Mouse (Mus musculus) kidney, postnatal 25 days (tissue): ENCODE results near the gene Akna.
A peak's percentile ranks its signal among the peaks of the same experiment; 100 is the strongest.

Source experiments
- DNase-seq, 2 experiments: peaks; one replicate each; pipeline ENCODE4 v3.0.0; 2021; ENCODE audit warnings: mixed read lengths in 2 of 2

Gene Akna

DNA sequence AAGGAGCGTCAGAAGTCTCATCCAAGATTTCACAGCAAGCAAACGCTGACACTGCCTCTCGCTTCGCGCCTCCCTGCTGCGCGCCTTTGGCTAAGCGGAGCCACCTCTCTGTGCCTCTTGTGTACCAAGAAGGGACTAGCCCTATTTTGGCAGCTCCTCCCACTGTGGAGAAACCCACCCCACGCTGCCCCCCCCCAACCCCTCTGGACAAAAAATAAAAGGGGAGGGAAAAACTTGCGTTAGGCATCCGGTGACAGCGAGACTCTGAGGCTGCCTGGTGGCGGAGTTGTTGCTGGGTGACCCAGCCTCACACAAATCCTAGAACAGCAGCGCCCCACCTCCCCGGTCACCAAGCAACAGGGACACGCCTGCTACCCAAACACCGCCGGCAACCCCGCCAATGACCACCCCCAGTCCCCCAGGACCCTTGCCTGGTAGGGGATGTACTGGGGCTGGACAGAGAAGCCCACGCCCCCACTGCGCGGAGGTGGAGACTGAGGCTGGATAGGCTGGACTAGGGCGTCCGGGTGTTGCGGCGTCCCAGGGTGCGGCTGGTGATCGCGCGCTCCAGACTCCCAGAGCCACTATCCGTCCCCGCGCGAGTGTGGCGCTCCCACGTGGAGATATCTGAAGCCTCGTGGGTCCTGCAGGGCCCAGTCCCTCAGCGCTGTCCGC is 6.9 kb upstream of the Akna start:
- DNase-seq, result peak; percentile 37 to 58

DNA sequence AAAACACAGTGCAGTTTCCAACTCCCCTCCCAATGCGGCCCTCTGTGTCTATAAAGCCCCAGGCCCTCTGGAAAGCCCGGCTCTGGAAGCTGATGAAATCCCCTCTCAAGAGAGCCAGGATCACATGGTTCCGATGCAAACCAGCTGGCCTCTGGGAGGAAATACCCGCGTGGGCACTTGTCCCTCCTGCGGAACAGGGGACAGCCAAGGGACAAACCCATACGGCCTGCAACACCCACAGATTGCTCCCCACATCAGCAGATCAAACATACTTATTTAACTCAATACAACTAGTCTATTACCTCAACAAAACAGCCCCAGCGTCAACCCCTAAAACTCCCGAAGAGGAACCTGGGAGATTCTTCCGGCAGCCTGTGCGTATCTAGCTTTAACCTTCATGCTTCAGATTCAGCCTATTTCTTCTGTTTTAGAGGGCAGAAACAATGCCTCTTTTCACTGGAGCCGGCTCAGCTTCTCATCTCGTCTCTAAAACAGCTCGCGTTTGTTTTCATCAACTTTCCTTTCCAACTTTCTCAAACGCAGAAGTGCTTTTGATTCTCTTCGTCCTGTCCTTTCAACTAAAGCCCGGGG is 6.3 kb upstream of the Akna start:
- no peak for DNase-seq

DNA sequence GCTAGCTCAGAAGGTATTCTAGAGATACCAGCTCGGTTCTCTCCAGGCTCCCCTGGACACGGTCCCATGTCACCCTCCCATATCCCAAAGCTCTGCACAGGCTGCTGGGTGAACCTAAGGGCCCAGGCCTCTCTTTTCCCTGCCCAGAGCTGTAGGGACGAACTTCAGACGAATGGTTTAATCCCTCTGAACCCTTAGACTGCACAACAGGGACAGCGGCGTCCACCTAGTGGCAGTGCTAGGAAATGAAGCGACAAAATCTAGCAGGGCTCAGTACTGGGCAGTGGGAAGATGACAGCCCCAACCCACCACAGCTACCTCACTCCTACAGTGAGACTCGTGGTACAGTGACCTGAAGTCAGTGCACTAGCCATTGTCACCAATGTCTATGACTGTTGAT is 5.5 kb upstream of the Akna start:
- peak; percentile 52 to 59 for DNase-seq

DNA sequence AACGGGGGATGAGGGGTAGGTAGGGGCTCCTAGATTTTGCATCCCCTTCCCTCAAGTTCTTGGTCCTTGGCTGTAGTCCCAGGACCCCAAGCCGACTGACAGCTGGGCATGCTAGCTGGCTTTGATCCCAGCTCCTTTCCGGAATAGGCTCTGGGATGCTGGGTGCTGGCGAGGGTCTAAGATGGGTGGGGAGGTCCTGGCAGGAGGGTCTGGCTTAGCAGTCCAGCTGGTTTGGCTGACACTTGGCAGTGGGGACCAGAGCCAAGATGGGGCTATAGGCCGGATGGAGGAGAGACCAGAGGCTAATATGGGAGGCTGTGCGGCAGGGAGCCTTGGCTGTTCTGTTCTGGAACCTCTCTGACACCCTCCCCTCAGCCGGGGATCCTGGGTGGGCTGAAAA is 5.1 kb upstream of the Akna start:
- DNase-seq, result no peak

DNA sequence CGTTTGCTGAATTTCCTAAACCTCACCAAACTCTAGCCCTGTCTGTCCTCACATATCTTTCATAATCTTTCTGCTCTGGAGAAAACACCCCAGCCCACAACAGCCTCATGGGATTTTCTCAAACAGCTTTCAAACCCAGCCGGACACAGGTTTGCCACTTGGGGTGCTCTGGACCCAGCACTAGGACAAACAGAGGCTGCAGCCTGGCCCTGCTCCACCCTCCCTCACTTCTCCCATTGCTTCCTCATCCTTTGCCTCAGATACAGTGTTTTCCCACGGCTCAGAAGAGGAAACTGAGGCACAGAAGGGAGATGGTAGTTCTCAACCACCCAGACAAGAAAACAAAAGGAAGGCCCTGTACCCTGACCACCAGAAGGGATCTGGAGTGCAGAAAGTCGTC is 2.5 kb upstream of the Akna start:
- no peak for DNase-seq

DNA sequence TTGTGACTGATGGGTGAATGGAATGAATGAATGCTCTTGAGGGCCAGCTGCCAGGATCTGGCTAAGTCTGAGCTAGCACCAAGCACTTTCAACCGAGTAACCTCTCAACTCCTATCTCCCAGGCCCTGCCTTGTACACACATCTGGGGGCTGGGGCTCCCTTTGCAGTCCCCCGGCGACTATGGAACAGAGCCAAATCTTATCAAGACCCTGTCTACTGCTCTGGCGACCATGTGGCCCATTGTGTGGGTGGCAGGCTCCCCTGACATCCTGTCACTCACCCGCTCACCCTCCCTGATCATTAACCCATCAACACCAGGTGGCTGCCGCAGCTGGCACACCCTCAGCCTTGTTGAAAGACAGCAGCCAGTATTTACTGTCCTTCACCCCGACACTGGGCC is 1.9 kb upstream of the Akna start:
- no peak for DNase-seq

DNA sequence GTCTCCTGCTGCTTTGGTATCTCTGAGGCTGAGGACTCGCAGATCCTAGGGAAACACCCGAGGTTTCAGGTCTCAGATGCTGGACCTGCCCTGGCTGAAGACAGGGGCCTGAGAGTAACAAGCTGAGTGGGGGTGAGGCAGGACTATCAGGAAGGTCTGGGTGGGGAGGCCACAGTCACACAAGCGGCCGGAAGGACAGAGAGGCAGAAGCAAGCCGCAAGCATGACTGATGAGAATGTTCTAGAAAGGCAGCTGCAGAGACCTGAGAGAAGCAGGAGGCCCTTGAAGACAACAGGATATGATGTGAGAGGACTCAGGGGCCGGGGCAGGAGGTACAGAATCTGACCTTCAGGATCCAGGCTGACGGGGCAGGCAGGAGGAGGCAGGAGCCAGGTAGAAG is 1.1 kb upstream of the Akna start:
- no peak for DNase-seq

DNA sequence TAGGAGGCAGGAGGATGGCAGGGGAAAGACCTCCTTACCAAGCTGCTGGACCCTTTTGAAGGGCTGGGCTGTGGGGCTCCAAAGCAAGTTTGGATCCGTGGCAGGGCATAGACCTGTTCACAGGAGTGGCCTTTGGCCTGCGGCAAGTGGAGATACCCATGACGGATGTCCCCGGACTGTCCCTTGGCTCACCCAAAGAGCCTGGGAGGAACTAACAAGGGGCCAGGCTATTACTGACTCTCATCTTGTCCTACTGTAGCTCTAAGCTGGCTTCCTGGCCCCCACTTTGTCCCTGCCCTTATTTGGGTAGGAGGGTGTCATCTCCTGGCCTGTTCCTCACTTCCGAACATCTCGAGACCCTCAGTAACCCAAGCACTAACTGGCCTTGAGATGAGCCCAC is 596 bp downstream of the Akna start:
- peak; percentile 23 to 67 for DNase-seq

DNA sequence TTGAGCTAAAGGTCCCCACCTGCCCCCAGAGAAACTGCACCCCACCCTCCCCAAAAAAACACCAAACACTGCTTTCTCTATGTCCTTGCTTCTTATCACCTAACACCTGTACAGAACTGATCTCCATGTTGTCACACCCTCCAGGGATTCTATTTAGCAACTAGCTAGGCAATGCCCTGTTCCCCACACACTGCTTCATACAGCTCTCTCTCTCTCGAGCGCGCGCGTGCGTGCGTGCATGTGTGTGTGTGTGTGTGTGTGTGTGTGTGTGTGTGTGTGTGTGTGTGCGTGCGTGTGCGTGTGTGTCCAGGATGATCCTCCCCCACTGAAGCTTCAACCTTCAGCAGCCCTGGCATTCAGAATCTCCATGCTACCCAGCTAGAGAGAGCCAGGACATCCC is 1.1 kb downstream of the Akna start:
- no peak for DNase-seq

DNA sequence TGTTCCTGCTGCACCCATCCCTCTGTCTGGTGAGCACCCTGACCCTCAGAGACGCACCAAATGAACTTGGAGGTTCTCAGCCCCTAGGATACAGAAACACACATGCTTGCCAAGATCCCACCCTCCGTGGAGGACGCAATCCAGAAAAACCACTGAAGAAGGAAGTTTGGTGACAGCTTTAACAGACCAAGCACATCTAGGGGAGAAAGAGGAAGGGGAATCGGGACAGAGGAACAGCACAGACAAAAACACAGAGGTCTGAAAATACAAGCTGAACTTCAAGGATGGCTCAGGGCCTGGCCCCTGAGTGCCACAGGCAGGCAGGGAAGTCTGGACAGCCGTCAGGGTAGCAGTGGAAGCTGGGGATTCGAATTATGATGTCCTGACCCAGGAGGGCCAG is 1.5 kb downstream of the Akna start:
- no peak for DNase-seq

DNA sequence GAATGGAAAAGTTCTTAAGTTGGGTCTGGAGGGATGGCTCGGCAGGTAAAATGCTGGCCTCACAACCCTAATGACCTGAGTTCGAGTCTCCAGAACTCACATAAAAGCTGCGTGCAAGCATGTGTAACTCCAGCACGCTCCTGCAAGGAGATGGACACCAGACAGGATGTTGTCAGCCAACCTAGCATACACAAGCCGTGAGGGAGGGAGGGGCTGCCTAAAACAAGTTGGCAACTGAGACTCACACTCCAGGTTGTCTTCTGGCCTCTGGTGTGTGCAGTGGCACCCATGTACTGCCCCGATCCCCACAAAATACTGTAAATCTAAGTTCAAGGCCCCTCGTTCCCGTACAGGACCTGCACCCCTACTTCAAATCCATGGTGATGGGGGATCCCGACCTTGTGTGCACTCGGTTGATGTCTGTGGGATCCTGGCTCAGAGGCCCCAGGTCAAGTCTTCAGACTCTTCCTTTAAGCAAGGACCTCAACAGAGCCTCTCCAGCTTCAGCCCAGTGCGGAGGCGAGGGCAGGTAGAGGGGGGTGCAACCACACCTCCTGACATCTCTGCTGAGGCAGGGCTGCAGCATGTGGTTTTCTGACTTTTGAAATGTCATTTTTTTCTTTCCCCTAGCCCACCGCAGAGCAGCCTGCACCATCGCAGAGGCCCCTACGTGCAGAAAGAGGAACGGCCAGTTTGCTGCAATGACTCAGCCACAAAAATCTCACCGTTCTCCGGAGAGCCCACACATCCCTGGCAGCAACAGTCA is 2.4 kb downstream of the Akna start:
- no peak for DNase-seq

DNA sequence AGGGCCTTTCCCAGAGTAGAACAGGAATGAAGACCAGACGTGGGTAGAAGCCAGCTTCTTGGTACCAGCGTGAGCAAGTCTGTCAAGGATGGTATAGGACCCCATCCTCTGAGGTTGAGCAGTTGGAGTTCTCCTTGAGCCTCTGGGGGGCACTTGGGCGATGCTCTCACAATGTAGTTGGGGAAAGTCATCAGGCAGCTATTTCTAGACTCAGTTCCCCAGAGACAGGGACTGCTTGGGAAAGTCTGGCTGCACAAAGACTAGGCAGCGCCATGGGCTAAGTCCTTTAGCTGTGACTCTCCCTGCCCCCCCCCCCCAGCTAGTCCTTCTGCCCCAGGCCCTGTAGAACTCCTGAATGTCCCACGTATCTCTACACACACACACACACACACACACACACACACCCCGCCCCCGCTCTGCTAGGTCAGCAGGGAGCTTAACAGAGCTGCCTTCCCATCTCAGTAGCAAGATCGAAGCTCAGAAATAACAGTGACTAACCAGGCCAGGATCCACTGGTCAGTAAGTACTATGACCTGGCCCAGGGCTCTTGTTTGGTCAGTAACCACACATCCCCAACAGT is 3.4 kb downstream of the Akna start:
- no peak for DNase-seq

DNA sequence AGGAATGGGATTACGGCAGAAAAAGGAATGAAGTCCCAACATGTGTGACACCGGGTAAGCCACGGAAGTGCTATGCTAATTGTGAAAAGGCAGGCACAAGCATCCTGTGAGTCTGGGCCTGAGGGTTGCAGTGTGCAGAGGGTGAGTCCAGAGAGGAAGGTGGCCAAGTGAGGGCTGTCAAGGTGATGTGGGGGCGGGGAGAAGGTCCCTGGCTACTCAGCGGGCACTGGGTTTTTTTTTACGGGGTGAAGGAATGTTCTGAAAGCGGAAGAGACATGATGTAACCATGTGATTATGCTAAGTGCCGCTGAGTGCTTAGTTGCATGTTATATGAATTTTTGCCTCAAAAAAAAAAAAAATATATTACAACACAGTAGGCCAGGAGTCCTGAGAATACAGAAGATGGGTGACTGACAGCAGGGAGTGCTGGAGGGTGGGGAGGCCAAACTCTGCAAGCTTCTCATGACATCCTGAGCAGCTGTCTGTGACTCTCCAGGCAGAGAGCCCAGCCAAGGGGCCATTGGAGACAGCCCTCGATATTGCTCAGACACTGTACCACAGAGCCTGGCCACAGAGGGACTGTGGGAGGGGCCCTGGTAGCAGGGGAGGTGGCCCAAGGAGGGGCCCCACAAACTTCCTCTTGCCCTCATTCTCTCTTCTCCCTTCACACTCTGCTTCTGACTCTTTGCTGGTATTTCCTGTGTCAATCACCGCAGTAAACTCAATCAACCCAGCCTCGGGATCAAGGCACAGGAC is 4.1 kb downstream of the Akna start:
- peak in 1 of 2 experiments; percentile 31 for DNase-seq

DNA sequence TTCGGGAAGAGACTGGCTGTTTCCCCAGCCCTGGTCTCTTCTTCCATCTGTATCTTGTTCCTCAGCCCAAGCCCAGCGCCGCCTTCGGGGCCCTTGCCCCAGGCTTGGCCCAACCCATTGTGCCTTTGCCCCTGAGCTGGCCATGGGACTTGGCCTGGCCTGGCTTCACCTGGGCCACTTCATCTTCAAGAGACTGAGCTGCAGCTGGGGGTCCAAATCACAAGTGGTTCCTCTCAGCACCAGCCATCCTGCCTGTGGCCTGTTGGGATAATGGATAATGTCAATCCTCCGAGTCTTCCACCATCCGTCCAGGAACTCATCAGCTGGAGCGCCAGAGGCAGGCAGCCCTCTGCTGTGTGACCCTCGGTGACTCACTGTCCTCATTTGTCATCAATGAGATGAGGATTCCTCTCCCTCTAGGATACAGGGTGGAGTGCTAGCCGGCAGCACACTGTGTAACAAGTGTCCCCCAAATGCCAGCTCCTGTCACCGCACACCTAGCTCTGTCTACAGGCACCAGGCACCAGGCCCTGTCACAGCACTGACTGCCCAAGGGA is 5.1 kb downstream of the Akna start:
- no peak for DNase-seq

DNA sequence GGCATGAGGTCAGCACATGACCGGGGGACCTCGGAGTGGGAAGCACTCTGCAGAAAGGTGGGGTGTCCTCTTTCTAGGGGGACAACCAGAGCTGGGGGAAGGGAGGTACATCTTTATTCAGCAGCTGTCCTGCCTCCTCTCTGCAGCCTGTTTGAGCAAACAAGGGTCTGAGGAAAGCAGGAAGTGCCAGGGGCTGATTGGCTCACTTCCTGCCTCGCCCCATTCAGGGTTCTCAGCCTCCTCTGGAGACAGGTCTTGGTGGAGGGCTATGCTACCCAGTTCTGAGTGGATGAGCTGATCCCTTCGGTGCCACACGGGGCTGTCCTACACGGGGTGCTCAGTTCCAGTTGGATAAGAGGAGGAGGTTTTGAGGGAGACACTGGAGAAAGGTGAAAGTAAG is 11.8 kb downstream of the Akna start:
- DNase-seq, result no peak

DNA sequence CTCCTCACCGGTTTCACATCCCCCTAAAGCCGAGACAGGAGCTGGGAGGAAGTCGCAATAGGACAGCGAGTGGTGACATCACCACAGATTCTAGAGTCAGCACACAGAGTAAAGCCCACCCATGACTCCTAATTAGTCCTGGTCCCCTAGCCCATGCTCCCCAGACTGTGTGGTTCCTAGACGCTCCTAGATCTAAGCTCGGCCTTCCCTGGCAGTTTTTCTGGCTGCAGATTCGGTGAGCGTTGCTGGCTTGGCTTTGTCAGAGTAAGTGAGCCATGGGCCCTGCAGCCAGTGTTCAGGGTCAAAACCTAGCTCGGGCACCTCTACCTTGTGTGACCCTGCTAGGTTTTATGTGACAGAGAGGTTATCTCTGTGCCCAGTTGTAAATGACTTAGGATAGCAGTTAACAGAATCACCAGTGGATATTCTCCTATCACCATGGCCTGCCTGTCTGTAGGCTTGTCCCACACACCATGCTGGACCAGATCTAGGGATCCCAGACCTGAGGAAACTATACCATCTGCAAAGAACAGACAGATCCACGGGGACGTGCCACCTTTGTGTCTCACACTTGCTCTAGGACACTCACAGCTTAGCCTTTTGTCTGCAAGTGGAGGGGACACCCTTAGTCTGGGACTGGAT is 13.1 kb downstream of the Akna start:
- no peak for DNase-seq

DNA sequence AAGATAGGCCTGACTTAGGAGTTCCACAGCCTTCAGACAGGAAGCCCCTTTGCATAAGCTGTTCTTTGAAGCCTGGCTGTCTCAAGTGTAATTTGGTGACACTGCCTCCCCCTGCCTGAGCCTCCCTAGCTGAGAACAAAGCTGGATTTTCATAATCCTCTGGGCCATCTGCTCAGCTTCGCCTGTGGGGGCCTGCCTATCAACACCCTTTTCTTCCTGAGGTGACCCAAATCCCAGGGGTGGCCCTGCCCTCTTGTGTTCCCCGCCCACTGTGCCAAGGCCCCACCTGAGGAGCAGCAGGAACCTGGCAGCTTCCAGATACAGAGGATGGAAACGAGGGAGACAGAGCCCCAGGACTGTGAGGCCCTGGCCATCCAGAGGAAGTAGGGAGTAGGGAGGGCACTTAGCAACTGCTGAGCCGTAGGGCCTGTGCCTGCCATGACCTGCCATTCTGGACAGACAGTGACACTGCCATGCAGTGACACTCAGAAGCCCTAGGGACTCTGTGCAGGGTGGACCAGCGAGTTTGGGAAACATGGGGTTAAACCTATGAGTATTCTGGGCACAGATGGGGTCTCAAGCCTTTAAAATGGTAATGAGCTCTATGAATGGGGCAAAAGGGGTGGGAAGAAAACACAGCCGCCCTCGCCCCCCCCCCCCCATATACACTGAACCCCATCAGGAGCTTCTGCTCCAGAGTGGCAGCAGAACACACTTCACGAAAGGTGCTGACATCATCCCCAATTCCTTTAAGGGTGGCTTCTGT is 13.8 kb downstream of the Akna start:
- DNase-seq, result no peak

DNA sequence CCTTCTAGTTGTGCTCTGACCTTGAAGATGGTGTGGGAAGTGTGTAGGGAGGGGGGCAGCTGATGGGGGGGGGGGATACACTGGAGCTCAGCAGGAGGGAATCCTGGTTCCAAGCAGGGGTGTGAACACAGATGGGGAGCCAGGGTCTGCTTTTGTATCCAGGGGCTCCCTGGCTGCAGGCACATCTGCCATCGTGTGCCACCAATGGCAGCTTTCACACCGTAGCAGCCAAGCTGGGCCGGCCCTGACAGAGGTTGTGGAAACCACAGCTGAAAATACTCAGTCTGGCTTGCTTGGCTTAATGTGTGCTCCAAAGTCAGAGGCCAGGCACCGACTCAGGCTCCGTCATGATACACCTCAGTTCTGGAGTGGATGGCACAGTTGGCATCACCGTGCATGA is 15.1 kb downstream of the Akna start:
- DNase-seq, result no peak

DNA sequence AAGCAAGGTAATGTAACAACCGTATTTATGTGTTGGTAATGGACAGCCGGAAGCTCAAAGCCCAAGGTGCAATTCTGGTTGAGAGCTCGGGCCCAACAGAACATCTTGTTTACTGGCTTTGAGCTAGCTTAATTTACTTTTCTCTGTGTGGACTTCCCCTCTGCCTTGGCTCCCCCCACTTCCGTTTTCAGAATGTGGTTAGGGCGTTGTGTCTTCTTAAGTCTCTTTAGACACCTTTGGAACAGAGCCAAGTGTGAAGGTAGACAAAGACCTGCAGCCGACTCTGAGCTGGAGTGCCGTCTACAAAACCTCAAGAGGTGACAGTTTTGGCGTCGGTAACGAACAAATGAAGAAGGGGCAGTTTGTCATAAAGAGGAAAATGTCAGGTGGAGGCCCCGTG is 17.4 kb downstream of the Akna start:
- no peak for DNase-seq

DNA sequence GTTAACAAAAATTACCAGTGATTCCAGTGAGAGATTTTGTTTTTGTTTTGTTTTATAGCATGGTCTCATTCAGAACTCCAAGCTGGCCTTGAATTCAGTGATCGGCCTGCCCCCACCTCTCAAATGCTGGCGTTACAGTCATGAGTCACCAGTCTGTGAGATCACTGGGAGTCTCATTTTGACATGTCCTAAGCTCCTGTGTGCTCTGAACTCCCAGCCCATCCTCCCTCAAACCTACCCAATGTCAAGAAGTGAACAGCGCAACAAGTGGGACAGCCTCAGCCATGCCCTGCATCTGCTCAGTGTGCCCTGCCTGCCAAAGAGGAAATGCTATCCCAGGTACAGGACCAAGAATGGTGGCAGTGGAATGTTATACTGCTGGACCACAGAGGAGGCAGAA is 17.9 kb downstream of the Akna start:
- no peak for DNase-seq

DNA sequence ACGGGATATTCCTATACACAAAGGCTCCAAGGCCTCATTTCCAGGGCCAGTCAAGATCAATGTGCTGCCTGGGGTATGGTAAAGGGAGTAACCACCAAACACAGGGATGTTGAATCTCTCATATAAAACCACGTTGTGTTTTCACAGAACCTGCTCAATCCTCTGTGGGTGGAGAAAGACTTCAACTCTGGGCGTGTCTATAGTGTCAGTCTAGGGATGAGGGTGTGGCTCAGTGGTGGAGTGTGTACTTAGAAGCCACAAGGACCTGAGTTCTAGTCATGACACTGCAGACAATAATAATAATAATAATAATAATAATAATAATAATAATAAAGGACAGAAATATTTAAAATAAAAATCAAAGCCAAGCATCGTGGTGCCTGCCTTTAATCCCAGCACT is 18.9 kb downstream of the Akna start:
- DNase-seq, result no peak

DNA sequence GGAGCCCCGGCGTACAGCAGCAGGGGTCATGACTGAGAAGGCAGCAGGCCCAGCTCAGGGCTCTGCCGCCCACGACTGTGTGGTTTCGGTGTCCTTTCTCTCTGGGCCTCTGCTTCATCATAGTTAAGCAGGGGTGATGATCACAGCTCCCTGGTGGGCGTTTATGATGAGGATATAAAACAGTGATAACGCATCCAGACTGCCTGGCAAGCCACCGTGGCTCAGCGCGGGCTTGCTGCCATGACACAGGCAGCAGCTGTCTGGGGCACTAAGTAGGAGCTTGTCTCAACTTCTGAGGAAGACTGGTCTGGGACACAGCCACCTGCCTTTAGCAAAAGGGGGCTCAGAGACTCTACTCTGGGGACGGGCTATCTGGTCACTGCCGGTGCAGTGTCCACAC is 19.7 kb downstream of the Akna start:
- DNase-seq, result no peak
